Mouse (Mus musculus) embryonic fibroblast, embryonic 13.5 days (primary cell): ENCODE results near the gene Tnxb.

Experiments used
- CTCF ChIP-seq: IDR thresholded peaks from 2 replicates; pipeline ENCODE4 v1.5.1; 2011; ENCODE audit warnings: mild to moderate bottlenecking, control low read depth, low read length, moderate library complexity, borderline replicate concordance; ENCODE audit not compliant: insufficient read depth
- POLR2A ChIP-seq: IDR thresholded peaks from 2 replicates; pipeline ENCODE4 v1.6.1; 2011; ENCODE audit warnings: low read depth, mild to moderate bottlenecking, control low read depth, low read length, moderate library complexity

- TF ChIP-seq POLR2A = no peak
- no peak; the same call in 1 of the 2 replicates for TF ChIP-seq CTCF
Measured at GRCm38 (mm10) chr17:34655581-34655991, 14.7 kb upstream of the Tnxb start.
